Mouse (Mus musculus) liver, embryonic 14.5 days (tissue): ENCODE data around the gene Npas3. TPM values are rescaled to one million over a fixed set of nuclear protein-coding genes. Genes with fewer than 3 reads are reported as not detected.

Experiments
- ATAC-seq: fragments of 200-750 bp; cut with Nextera tagmentation; 2 replicates; pipeline ENCODE4 v1.8.0; 2017; ENCODE audit warnings: moderate number of reproducible peaks, mild to moderate bottlenecking, moderate library complexity; ENCODE audit not compliant: insufficient read depth
- DNase-seq, 3 experiments: peaks; one replicate each; pipeline ENCODE4 v3.0.0-alpha.2; 2012 to 2013; ENCODE audit warnings: low read depth in 3 of 3, low spot score in 3 of 3
- H3K27ac ChIP-seq: fragments of 300-500 bp; sonication (generic); 2 replicates; pipeline ENCODE4 v1.5.1; 2014; ENCODE audit warnings: moderate library complexity, mild to moderate bottlenecking, control low read depth, inconsistent platforms
- H3K27me3 ChIP-seq: fragments of 300-500 bp; sonication (generic); 2 replicates; pipeline ENCODE4 v1.6.1; 2014; ENCODE audit warnings: mild to moderate bottlenecking, low read length, moderate library complexity; ENCODE audit not compliant: control insufficient read depth, insufficient read depth
- H3K36me3 ChIP-seq: fragments of 300-500 bp; sonication (generic); replicated peaks from 2 replicates; pipeline ENCODE4 v1.6.1; 2014; ENCODE audit warnings: low read depth; ENCODE audit not compliant: control insufficient read depth, insufficient read depth
- H3K4me1 ChIP-seq, 2 experiments: fragments of 200-500 bp in 1 of 2; fragments of 300-500 bp in 1 of 2; sonication (generic) in 1 of 2; replicated peaks; 2 replicates each; pipeline ENCODE4 v1.6.1; 2012 to 2014; ENCODE audit warnings: antibody characterized with exemption in 1 of 2, inconsistent platforms in 1 of 2, low read length in 1 of 2; ENCODE audit not compliant: control insufficient read depth in 2 of 2, insufficient read depth in 2 of 2
- H3K4me2 ChIP-seq: fragments of 300-500 bp; sonication (generic); 2 replicates; pipeline ENCODE4 v1.6.1; 2014; ENCODE audit warnings: low read depth, mild to moderate bottlenecking, control low read depth, moderate library complexity
- H3K4me3 ChIP-seq, 2 experiments: fragments of 200-500 bp in 1 of 2; fragments of 300-500 bp in 1 of 2; sonication (generic) in 1 of 2; 2 replicates each; pipeline ENCODE4 v1.5.1; 2012 to 2014; ENCODE audit warnings: low read depth in 2 of 2, low read length in 2 of 2, mild to moderate bottlenecking in 2 of 2, control low read depth in 1 of 2, inconsistent platforms in 1 of 2, moderate library complexity in 1 of 2; ENCODE audit not compliant: insufficient read depth in 1 of 2
- H3K9ac ChIP-seq: fragments of 300-500 bp; sonication (generic); replicated peaks from 2 replicates; pipeline ENCODE4 v1.6.1; 2014; ENCODE audit warnings: mild to moderate bottlenecking, control low read depth, moderate library complexity
- H3K9me3 ChIP-seq: fragments of 300-500 bp; sonication (generic); 2 replicates; pipeline ENCODE4 v1.6.1; 2016; ENCODE audit warnings: low read length, mixed read lengths; ENCODE audit not compliant: control insufficient read depth
- CTCF ChIP-seq: IDR thresholded peaks from 2 replicates; pipeline ENCODE4 v1.5.1; 2016; ENCODE audit warnings: antibody characterized with exemption, low read depth, control low read depth
- EP300 ChIP-seq: IDR thresholded peaks from 2 replicates; pipeline ENCODE4 v1.6.1; 2016; ENCODE audit warnings: antibody characterized with exemption, low read depth
- WGBS: fragments of 180-500 bp; shearing (Covaris S2); extraction: QIAGEN DNeasy Blood & Tissue Kit; methylation state at CpG from one replicate; pipeline ENCODE4 v1.1.7; 2014; ENCODE audit not compliant: insufficient replicate concordance; 5-methylcytosine and 5-hydroxymethylcytosine counted together
- polyA plus RNA-seq, 2 experiments: library from polyadenylated mRNA; depleted of rRNA in 1 of 2; stranded (reverse) in 1 of 2; unstranded in 1 of 2; fragments of >200 nt; fragmentation: Nextera tagmentation in 1 of 2; extraction: Ambion mirVana in 1 of 2; gene quantifications; 2 replicates each; pipeline versions ENCODE4 v1.2.1 to v1.2.3; 2012 to 2014

Gene Npas3
- polyA plus RNA-seq, 2 experiments, result 0.08 to 0.09 TPM

DNA sequence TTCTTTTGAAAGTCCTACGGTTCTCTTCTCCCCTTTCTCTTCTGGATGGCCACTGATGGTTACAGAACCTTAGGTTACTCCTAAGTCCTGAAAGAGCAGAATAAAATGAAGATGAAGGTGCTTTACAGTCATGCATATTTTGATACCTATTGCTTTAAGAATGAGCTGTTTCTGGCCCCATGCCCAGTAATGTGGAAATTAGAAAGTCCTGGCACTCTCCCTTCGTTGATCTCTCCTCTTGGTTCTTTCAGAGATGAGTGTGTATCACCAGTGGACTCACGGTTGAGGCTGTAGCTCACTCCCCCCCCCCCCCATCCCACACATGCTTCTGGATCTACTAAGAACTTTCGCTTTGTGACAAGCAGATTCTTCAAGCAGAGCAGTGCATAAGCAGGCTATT lies 167.6 kb downstream of the Npas3 start:
- Histone ChIP-seq H3K4me3 (no peak overlapping the region), H3K4me1 (no peaks in the 10 kb centered on the region), H3K27me3 (no peaks in the 10 kb centered on the region), H3K9me3 (no peaks in the 10 kb centered on the region), H3K27ac (no peak overlapping the region), H3K9ac (no peak overlapping the region), H3K4me2 (no peak overlapping the region), H3K36me3 (no peaks in the 10 kb centered on the region)
- no peak for DNase-seq
- no peak for ATAC-seq
- WGBS, result 42% methylated on average over 4 of the region's 4 CpGs
- TF ChIP-seq EP300 (no peak), CTCF (no peak)

DNA sequence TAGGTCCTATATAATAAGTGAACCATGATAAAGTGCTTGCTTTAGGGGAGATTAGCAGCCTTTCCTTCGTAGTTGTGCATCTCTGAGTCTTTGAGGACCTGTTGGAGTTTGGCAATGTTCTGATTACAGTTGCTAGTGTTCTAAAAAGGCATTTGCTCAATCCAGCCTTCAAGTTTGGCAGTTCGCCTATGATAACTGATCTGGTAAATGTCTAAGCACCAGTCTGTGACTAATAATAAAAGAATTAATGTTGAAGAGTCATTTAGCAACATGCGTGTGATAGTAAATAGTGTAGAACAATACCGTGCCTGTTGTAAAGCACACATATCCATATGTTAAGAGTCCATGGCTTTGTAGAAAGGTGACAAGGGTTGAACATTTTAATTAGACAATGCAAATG lies 173.2 kb downstream of the Npas3 start:
- TF ChIP-seq CTCF (no peak), EP300 (no peak)
- 56% methylated on average over 4 of the region's 4 CpGs for WGBS
- ATAC-seq (no peak), DNase-seq (no peak)
- no peak overlapping the region for H3K4me3 ChIP-seq
- no peaks in the 10 kb centered on the region for H3K36me3 ChIP-seq
- no peaks in the 10 kb centered on the region for H3K27me3 ChIP-seq
- H3K9me3 ChIP-seq, result no peaks in the 10 kb centered on the region
- no peaks in the 10 kb centered on the region for H3K4me1 ChIP-seq
- no peak overlapping the region for H3K9ac ChIP-seq
- H3K4me2 ChIP-seq, result no peak overlapping the region
- H3K27ac ChIP-seq, result no peak overlapping the region

DNA sequence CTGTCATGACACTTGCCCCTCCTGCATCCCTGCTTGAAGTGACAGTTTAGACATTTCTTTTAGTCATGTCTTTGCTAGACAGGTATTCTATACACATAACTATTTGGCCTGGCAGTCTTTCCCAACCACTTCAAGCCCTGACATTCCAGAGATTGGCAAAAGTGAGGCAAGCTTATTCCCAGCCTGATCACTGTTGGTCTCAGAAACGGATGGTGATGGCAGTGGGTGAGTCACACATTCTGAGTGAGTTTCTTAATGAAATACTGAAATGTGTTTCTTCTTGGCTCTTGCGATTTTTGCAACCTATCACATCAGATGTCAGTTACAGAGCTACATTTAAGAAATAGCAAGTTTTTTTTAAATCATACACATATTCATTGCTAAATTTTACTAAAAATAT lies 175.2 kb downstream of the Npas3 start:
- H3K27ac ChIP-seq, result no peak overlapping the region
- H3K27me3 ChIP-seq, result no peaks in the 10 kb centered on the region
- no peaks in the 10 kb centered on the region for H3K9me3 ChIP-seq
- H3K4me2 ChIP-seq, result no peak overlapping the region
- no peak overlapping the region for H3K4me3 ChIP-seq
- H3K4me1 ChIP-seq, result no peaks in the 10 kb centered on the region
- ATAC-seq (no peak), DNase-seq (no peak)
- no peak overlapping the region for H3K9ac ChIP-seq
- TF ChIP-seq EP300, result no peak
- no peak for TF ChIP-seq CTCF
- H3K36me3 ChIP-seq, result no peaks in the 10 kb centered on the region
- WGBS, result 55% methylated on average over 2 of the region's 2 CpGs

DNA sequence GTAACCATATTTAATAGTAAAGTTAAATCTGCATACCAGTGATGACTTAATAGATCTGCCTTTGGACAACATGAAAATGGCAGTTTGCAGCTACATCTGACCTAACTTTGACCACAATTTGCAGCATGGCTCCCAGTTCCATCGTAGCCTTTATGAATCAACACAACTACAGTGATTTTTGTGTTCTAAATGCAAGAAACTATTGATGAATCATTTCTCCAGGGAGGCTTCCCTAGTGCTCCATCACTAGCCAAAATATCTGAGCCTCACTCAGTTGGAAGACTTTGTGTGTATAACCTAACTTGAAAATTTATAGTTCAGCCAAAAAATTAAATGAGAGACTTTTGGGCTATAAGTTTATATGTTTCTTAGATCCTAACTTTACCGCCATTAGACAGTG lies 177.5 kb downstream of the Npas3 start:
- H3K36me3 ChIP-seq, result no peaks in the 10 kb centered on the region
- no peaks in the 10 kb centered on the region for H3K4me1 ChIP-seq
- no peak overlapping the region for H3K27ac ChIP-seq
- H3K4me3 ChIP-seq, result no peak overlapping the region
- 57% methylated on average over 2 of the region's 2 CpGs for WGBS
- no peaks in the 10 kb centered on the region for H3K27me3 ChIP-seq
- DNase-seq, result no peak
- H3K9ac ChIP-seq, result no peak overlapping the region
- TF ChIP-seq EP300, result no peak
- TF ChIP-seq CTCF, result no peak
- no peaks in the 10 kb centered on the region for H3K9me3 ChIP-seq
- no peak for ATAC-seq
- no peak overlapping the region for H3K4me2 ChIP-seq

DNA sequence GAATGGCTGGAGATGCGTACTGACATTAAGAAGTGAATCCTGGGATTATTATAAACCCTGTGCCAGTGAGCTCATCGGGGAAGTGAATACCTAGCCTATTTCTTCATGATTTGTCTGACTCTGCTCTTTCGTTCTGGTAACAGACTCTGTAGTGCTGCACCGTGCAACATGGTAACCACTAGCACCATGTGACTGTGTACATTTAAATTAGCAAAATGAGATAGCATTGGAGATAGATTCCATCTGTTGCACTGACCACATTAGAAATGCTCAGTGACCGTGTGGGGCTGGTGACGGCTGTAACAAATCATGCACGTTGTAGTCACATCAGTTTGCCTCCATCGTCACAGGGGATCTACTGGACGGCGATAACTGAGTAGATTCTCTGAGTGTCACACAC lies 178.7 kb downstream of the Npas3 start:
- Histone ChIP-seq H3K9ac (no peak overlapping the region), H3K4me3 (no peak overlapping the region), H3K27ac (no peak overlapping the region), H3K27me3 (no peaks in the 10 kb centered on the region), H3K9me3 (no peaks in the 10 kb centered on the region), H3K4me1 (no peaks in the 10 kb centered on the region), H3K4me2 (no peak overlapping the region), H3K36me3 (no peaks in the 10 kb centered on the region)
- TF ChIP-seq CTCF (no peak), EP300 (no peak)
- ATAC-seq, result no peak
- no peak for DNase-seq
- 72% methylated on average over 10 of the region's 10 CpGs for WGBS

DNA sequence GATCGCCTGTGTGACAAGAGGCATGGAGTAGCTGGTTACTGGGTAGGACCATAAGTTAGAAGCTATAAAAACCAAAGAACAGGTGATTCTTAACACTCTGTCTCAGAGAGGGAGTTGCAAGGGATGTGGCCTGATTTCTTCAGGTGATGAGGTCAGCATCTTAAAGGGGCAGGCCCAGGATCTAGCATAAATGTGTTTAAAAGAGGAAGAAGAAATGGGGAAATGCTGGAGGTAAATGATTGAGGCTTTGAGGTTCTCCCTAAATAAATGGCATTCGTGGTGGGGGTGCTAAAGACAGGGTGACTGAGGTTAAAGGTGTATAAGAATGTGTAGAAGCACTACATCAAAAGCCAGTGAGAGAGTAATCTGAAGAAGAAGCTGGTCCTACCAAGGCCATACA lies 193.6 kb downstream of the Npas3 start:
- no peak for ATAC-seq

More for the DNA sequence above, 193.6 kb downstream of the Npas3 start:
- Histone ChIP-seq H3K27me3 (no peaks in the 10 kb centered on the region), H3K4me3 (no peak overlapping the region), H3K9ac (no peak overlapping the region), H3K4me2 (no peak overlapping the region), H3K36me3 (no peaks in the 10 kb centered on the region), H3K4me1 (no peaks in the 10 kb centered on the region), H3K27ac (no peak overlapping the region), H3K9me3 (no peaks in the 10 kb centered on the region)
- TF ChIP-seq EP300, result no peak
- no peak for TF ChIP-seq CTCF
- WGBS, result 26% methylated on average over 2 of the region's 2 CpGs
- no peak for DNase-seq
